Comparison of ENCODE assay signal across 25 mouse cellular contexts in the genomic region with DNA sequence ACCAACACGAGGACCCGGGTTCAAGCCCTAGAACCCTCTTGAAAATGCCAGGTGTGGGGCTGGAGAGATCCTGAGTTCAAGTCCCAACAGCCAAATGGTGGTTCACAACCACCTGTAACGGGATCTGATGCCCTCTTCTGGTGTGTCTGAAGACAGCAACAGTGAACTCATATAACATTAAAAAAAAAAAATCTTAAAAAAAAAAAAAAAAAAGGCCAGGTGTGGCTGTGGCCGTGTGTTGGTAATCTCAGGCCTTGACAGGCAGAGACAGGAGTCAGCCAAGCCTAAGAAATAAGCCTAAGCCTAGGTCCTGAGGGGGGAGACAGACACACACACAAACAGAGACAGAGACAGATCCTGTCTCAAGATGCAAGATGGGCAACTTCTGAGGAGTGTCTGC. TPM values are rescaled to one million over a fixed set of nuclear protein-coding genes. Genes with fewer than 3 reads are reported as not detected.
"Had no signal": no experiment of that assay in that cellular context is flagged by ENCODE, and none has a peak within 500 bp of the region (broad histone marks: within the 10 kb centered on the region; RNA-seq: fewer than 3 reads in every experiment).

No protein-coding gene starts in this region.

- H3K27ac ChIP-seq: gastrocnemius, adult 2 months; heart, embryonic 10.5 days; intestine, embryonic 15.5 days; limb, embryonic 13.5 days; limb, embryonic 15.5 days; liver, embryonic 12.5 days had no signal

- H3K4me2 ChIP-seq: heart, embryonic 12.5 days; hindbrain, embryonic 13.5 days; intestine, embryonic 15.5 days; limb, embryonic 13.5 days; limb, embryonic 15.5 days; liver, embryonic 12.5 days had no signal

- H3K36me3 ChIP-seq: hindbrain, embryonic 13.5 days; intestine, embryonic 15.5 days; limb, embryonic 15.5 days; liver, embryonic 12.5 days had no signal

- DNase-seq: gastrocnemius, adult 2 months; gastrocnemius, postnatal 10 days; gastrocnemius, postnatal 25 days; heart, adult 18-20 months; heart, postnatal 10 days; heart, postnatal 4 days; kidney, adult 18-20 months; kidney, adult 8-10 months; kidney, postnatal 10 days; kidney, postnatal 25 days; kidney, postnatal 4 days; layer of hippocampus, adult 9-11 months; layer of hippocampus, postnatal 36 days; left cerebral cortex, postnatal 4 days had no signal

- ATAC-seq: hindbrain, embryonic 16.5 days; inflammation-experienced regulatory T-cells, adult 6 months; intestine, embryonic 15.5 days; intestine, postnatal 0 days; liver, embryonic 12.5 days had no signal

- H3K9ac ChIP-seq: heart, embryonic 12.5 days; hindbrain, embryonic 13.5 days; intestine, embryonic 15.5 days; limb, embryonic 13.5 days; limb, embryonic 15.5 days; liver, embryonic 12.5 days had no signal

- H3K27me3 ChIP-seq: heart, embryonic 12.5 days; hindbrain, embryonic 13.5 days; intestine, embryonic 15.5 days; limb, embryonic 13.5 days; limb, embryonic 15.5 days; liver, embryonic 12.5 days had no signal

- H3K9me3 ChIP-seq: hindbrain, embryonic 13.5 days; intestine, embryonic 15.5 days; limb, embryonic 13.5 days; limb, embryonic 15.5 days; liver, embryonic 12.5 days had no signal

- H3K4me3 ChIP-seq: gastrocnemius, adult 2 months; heart, embryonic 10.5 days; heart, embryonic 12.5 days; hindbrain, embryonic 13.5 days; intestine, embryonic 15.5 days; limb, embryonic 13.5 days; limb, embryonic 15.5 days; liver, embryonic 12.5 days had no signal

RNA-seq across cellular contexts. Expression of a gene that starts 56.9 kb away (rescaled TPM):
- total RNA-seq: granulocyte monocyte progenitor cell, adult 5-6 weeks had no signal
